ENCODE assay signal across 27 mouse cellular contexts in genomic region chr12:82193476-82193875, GRCm38 (mm10). TPM values are rescaled to one million over a fixed set of nuclear protein-coding genes. Genes with fewer than 3 reads are reported as not detected.
DNase-seq lines count a peak whose midpoint lies in the region; ATAC-seq and TF ChIP-seq lines count a peak whose summit lies in the region.
"Had no signal": no experiment of that assay in that cellular context is flagged by ENCODE, and none has a peak within 500 bp of the region (broad histone marks: within the 10 kb centered on the region; RNA-seq: fewer than 3 reads in every experiment).

No protein-coding gene starts in this region.

- WGBS in heart, embryonic 10.5 days = 62% methylated on average over 2 of the region's 2 CpGs
- 54% methylated on average over 2 of the region's 2 CpGs for WGBS in intestine, embryonic 14.5 days
- WGBS in intestine, embryonic 16.5 days = 51% methylated on average over 2 of the region's 2 CpGs
- WGBS in hindbrain, embryonic 13.5 days = 37% methylated on average over 2 of the region's 2 CpGs

- intact Hi-C loops in heart, postnatal 10 days (cut with DNase I) = no loop called here

- H3K4me1 ChIP-seq in heart, embryonic 10.5 days = peaks cover 92% of the 10 kb centered on the region
- peaks cover 49% of the 10 kb centered on the region for H3K4me1 ChIP-seq in intestine, embryonic 14.5 days (replicated peaks; ENCODE audit: control insufficient read depth, insufficient read depth, low read length)
- peaks cover 45% of the 10 kb centered on the region for H3K4me1 ChIP-seq in intestine, embryonic 16.5 days (ENCODE audit: control insufficient read depth, insufficient read depth, low read length)
- H3K4me1 ChIP-seq in ES-Bruce4 (ENCODE audit: control insufficient read depth, insufficient read depth, low read length) = peaks cover 23% of the 10 kb centered on the region
- H3K4me1 ChIP-seq in hindbrain, embryonic 13.5 days (replicated peaks) = peaks cover 26% of the 10 kb centered on the region

- 0 out of 2 replicates have a peak overlapping the region, but pooled peaks have one; percentile 2 for H3K27ac ChIP-seq in heart, embryonic 10.5 days
- H3K27ac ChIP-seq in intestine, embryonic 14.5 days (ENCODE audit: low read depth) = no peak overlapping the region
- no peak overlapping the region for H3K27ac ChIP-seq in intestine, embryonic 16.5 days (ENCODE audit: low read length)
- no peak overlapping the region for H3K27ac ChIP-seq in ES-Bruce4 (ENCODE audit: insufficient read depth, low read length)
- no peak overlapping the region for H3K27ac ChIP-seq in hindbrain, embryonic 13.5 days
- H3K27ac ChIP-seq: embryonic facial prominence, embryonic 12.5 days; embryonic facial prominence, embryonic 15.5 days; forebrain, embryonic 12.5 days; forebrain, embryonic 15.5 days; hindbrain, embryonic 12.5 days had no signal

- H3K27me3 ChIP-seq in heart, embryonic 10.5 days (ENCODE audit: insufficient read depth, poor library complexity, severe bottlenecking) = no peaks in the 10 kb centered on the region
- no peaks in the 10 kb centered on the region for H3K27me3 ChIP-seq in intestine, embryonic 14.5 days (replicated peaks; ENCODE audit: control insufficient read depth, insufficient read depth, low read length)
- H3K27me3 ChIP-seq in intestine, embryonic 16.5 days (replicated peaks; ENCODE audit: control insufficient read depth, insufficient read depth, low read length) = no peaks in the 10 kb centered on the region
- H3K27me3 ChIP-seq in ES-Bruce4 (ENCODE audit: control insufficient read depth, insufficient read depth, low read length, poor library complexity, severe bottlenecking) = no peaks in the 10 kb centered on the region
- H3K27me3 ChIP-seq in hindbrain, embryonic 13.5 days = no peaks in the 10 kb centered on the region
- H3K27me3 ChIP-seq: CH12.LX; embryonic facial prominence, embryonic 12.5 days; embryonic facial prominence, embryonic 15.5 days; forebrain, embryonic 12.5 days; forebrain, embryonic 15.5 days; heart, embryonic 15.5 days; hindbrain, embryonic 12.5 days; Patski had no signal

- H3K9ac ChIP-seq in intestine, embryonic 14.5 days (ENCODE audit: low read length) = no peak overlapping the region
- no peak overlapping the region for H3K9ac ChIP-seq in intestine, embryonic 16.5 days (ENCODE audit: low read depth, low read length)
- no peak overlapping the region for H3K9ac ChIP-seq in ES-Bruce4 (ENCODE audit: low read depth, poor library complexity, severe bottlenecking)
- no peak overlapping the region for H3K9ac ChIP-seq in hindbrain, embryonic 13.5 days
- H3K9ac ChIP-seq: embryonic facial prominence, embryonic 12.5 days; embryonic facial prominence, embryonic 15.5 days; forebrain, embryonic 12.5 days; forebrain, embryonic 15.5 days; heart, embryonic 15.5 days; hindbrain, embryonic 12.5 days had no signal

- TF ChIP-seq CTCF in ES-Bruce4 (IDR thresholded peaks at IDR 0.05; ENCODE audit: low read depth, low read length) = no peak

- no peaks in the 10 kb centered on the region for H3K9me3 ChIP-seq in heart, embryonic 10.5 days
- no peaks in the 10 kb centered on the region for H3K9me3 ChIP-seq in intestine, embryonic 14.5 days (ENCODE audit: control insufficient read depth, low read length)
- H3K9me3 ChIP-seq in intestine, embryonic 16.5 days (ENCODE audit: control insufficient read depth, low read length) = no peaks in the 10 kb centered on the region
- no peaks in the 10 kb centered on the region for H3K9me3 ChIP-seq in ES-Bruce4 (replicated peaks; ENCODE audit: control insufficient read depth, insufficient read depth, low read length, poor library complexity, severe bottlenecking)
- H3K9me3 ChIP-seq in hindbrain, embryonic 13.5 days = no peaks in the 10 kb centered on the region
- H3K9me3 ChIP-seq: embryonic facial prominence, embryonic 12.5 days; embryonic facial prominence, embryonic 15.5 days; forebrain, embryonic 12.5 days; forebrain, embryonic 15.5 days; G1E; heart, embryonic 15.5 days; hindbrain, embryonic 12.5 days had no signal

- no peak overlapping the region for H3K4me2 ChIP-seq in intestine, embryonic 14.5 days (ENCODE audit: low read length)
- H3K4me2 ChIP-seq in intestine, embryonic 16.5 days (ENCODE audit: low read depth, low read length) = no peak overlapping the region
- no peak overlapping the region for H3K4me2 ChIP-seq in hindbrain, embryonic 13.5 days
- H3K4me2 ChIP-seq: embryonic facial prominence, embryonic 12.5 days; embryonic facial prominence, embryonic 15.5 days; forebrain, embryonic 12.5 days; forebrain, embryonic 15.5 days; heart, embryonic 15.5 days; hindbrain, embryonic 12.5 days had no signal

- H3K36me3 ChIP-seq in heart, embryonic 10.5 days = no peaks in the 10 kb centered on the region
- H3K36me3 ChIP-seq in intestine, embryonic 14.5 days (ENCODE audit: control insufficient read depth, insufficient read depth, low read length) = no peaks in the 10 kb centered on the region
- H3K36me3 ChIP-seq in intestine, embryonic 16.5 days (ENCODE audit: control insufficient read depth, insufficient read depth, low read length) = no peaks in the 10 kb centered on the region
- H3K36me3 ChIP-seq in ES-Bruce4 (ENCODE audit: control insufficient read depth, insufficient read depth, low read length, poor library complexity, severe bottlenecking) = no peaks in the 10 kb centered on the region
- H3K36me3 ChIP-seq in hindbrain, embryonic 13.5 days = no peaks in the 10 kb centered on the region
- H3K36me3 ChIP-seq: embryonic facial prominence, embryonic 12.5 days; embryonic facial prominence, embryonic 15.5 days; forebrain, embryonic 12.5 days; forebrain, embryonic 15.5 days; heart, embryonic 15.5 days; hindbrain, embryonic 12.5 days had no signal

- no peak for TF ChIP-seq POLR2A in ES-Bruce4 (IDR thresholded peaks at IDR 0.05; ENCODE audit: insufficient read depth, low read length)

- H3K4me3 ChIP-seq in heart, embryonic 10.5 days = no peak overlapping the region
- no peak overlapping the region for H3K4me3 ChIP-seq in intestine, embryonic 14.5 days (ENCODE audit: low read depth, low read length)
- no peak overlapping the region for H3K4me3 ChIP-seq in intestine, embryonic 16.5 days (ENCODE audit: low read length)
- no peak overlapping the region for H3K4me3 ChIP-seq in ES-Bruce4 (ENCODE audit: low read depth, low read length)
- H3K4me3 ChIP-seq in hindbrain, embryonic 13.5 days = no peak overlapping the region
- H3K4me3 ChIP-seq: embryonic facial prominence, embryonic 12.5 days; embryonic facial prominence, embryonic 15.5 days; forebrain, embryonic 12.5 days; forebrain, embryonic 15.5 days; heart, embryonic 15.5 days; hindbrain, embryonic 12.5 days had no signal

- ATAC-seq in intestine, embryonic 14.5 days (replicated peaks; ENCODE audit: low FRiP score, low TSS enrichment, low read depth) = no peak
- ATAC-seq in intestine, embryonic 16.5 days = no peak
- ATAC-seq in hindbrain, embryonic 13.5 days (ENCODE audit: low FRiP score) = no peak
- ATAC-seq: forebrain, embryonic 15.5 days; hindbrain, embryonic 16.5 days; intestine, postnatal 0 days had no signal

- no peak for DNase-seq in heart, embryonic 10.5 days (ENCODE audit: low spot score)
- DNase-seq in heart, postnatal 10 days = no peak
- DNase-seq in intestine, embryonic 14.5 days (ENCODE audit: low spot score) = peak; percentile 47
- peak; percentile 45 for DNase-seq in ZHBTc4 (ENCODE audit: low read depth, low spot score)
- no peak for DNase-seq in T-cell, adult 2 months (ENCODE audit: low spot score)
- DNase-seq: adrenal gland, postnatal 10 days; adrenal gland, postnatal 36 days; B cell, adult 2 months; cerebellum, adult 18-20 months; cerebellum, adult 9-10 months; cerebellum, postnatal 14 days; gastrocnemius, postnatal 25 days; kidney, adult 2 months had no signal

- TF ChIP-seq EP300 in ES-Bruce4 (IDR thresholded peaks at IDR 0.05; ENCODE audit: insufficient read depth, low read depth, low read length) = 0 out of 2 replicates have a peak, but pooled peaks have one; percentile 34

RNA-seq across cellular contexts. Expression of gene Sipa1l1, which starts 24.4 kb away (rescaled TPM):
- 35.2 and 37.0 TPM in 2 replicates for polyA plus RNA-seq in heart, embryonic 10.5 days (2016; fragmentation: Nextera tagmentation; extraction: Ambion mirVana)
- 10 to 100 TPM; 19.4 to 19.9 TPM for total RNA-seq in heart, postnatal 10 days (2021)
- polyA plus RNA-seq in intestine, embryonic 14.5 days (2014; fragmentation: Nextera tagmentation; extraction: Ambion mirVana) = 41.6 and 43.0 TPM in 2 replicates
- polyA plus RNA-seq in intestine, embryonic 16.5 days (2015; fragmentation: Nextera tagmentation; extraction: Ambion mirVana) = 20.1 and 21.2 TPM in 2 replicates
- 44.9 and 49.1 TPM in 2 replicates for polyA plus RNA-seq in ES-Bruce4 (2011; ENCODE audit: insufficient read depth, insufficient read length, low read depth, missing spikeins)
- polyA plus RNA-seq in hindbrain, embryonic 13.5 days (2015; fragmentation: Nextera tagmentation; extraction: Ambion mirVana) = 12.8 and 13.6 TPM in 2 replicates

Comparison
In these comparisons a context has a peak if more than half of its experiments do, and no peak if none do; other contexts are left out.
1. DNase-seq: peak in intestine, embryonic 14.5 days (single experiment) and ZHBTc4 (single experiment); none in heart, embryonic 10.5 days (single experiment), heart, postnatal 10 days (0 of 2) and T-cell, adult 2 months (single experiment).